1 mouse cellular context compared by ENCODE assay signal in the genomic region with DNA sequence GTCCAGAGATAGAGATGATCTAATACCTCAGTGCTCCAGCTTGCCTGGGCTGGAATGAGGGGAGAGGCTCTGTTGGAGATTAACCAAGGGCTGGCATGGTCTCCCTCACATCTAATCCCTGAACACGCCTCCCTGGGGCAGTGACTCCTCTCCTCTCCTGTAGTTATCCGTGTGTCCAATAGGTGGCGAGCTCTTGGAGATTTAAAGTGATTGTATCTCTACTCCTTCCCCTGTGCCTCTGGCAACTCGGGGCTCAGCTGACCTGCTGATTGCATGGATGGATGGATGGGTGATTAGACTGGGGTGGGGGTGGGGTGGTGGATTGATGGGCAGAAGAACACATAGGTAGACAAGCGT.
A peak's percentile ranks its signal among the peaks of the same experiment; 100 is the strongest.
TF ChIP-seq lines count a peak whose summit lies in the region.

No protein-coding gene starts in this region.

TF ChIP-seq in CH12.LX, 34 proteins besides CTCF, POLR2A, EP300 and RAD21:
- TF ChIP-seq PAX5 (IDR thresholded peaks at IDR 0.05; ENCODE audit: low read length) (no peak), SMC3 (IDR thresholded peaks at IDR 0.05; ENCODE audit: low read depth, low read length) (peak; percentile 61)
